Mouse (Mus musculus): ENCODE measurements around the gene Rab3gap1. TPM values are rescaled to one million over a fixed set of nuclear protein-coding genes. Genes with fewer than 3 reads are reported as not detected.
"Not testable (repeated sequence)": the region's sequence is repeated elsewhere in the genome, so short reads cannot be mapped to it uniquely, and the experiment has no call there.

The Rab3gap1 gene
- total RNA-seq, 4 experiments from 2014 or later, result 55.2 to 66.5 (median 59.5) TPM

- DNase-seq, result no peak
These were observed 64.8 kb downstream of the Rab3gap1 start for GRCm38 (mm10) chr1:127933405-127933804.

DNA sequence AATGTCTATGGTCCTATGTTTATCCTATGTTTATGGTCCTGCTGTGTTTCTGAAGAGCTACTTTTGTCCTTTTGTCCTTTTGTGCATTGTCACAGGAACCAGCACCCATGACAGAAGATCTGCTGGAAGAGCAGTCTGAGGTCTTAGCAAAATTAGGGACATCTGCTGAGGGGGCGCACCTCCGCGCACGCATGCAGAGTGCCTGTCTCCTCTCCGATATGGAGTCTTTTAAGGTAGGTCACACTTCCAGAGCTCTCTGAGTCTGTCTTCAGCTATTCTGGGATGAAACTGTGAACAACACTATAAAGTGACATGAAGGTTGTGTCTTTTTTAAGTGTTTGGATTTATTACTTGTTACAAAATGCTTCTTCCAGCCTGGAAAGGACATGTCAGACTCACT, 65.7 kb downstream of the Rab3gap1 start:
- no peak for DNase-seq

- no peak for DNase-seq
These were observed 68.7 kb downstream of the Rab3gap1 start for GRCm38 (mm10) chr1:127937277-127937676.

GRCm38 (mm10) chr1:127942231-127942630, 73.7 kb downstream of the Rab3gap1 start:
- peak; percentile 54 for DNase-seq

DNA sequence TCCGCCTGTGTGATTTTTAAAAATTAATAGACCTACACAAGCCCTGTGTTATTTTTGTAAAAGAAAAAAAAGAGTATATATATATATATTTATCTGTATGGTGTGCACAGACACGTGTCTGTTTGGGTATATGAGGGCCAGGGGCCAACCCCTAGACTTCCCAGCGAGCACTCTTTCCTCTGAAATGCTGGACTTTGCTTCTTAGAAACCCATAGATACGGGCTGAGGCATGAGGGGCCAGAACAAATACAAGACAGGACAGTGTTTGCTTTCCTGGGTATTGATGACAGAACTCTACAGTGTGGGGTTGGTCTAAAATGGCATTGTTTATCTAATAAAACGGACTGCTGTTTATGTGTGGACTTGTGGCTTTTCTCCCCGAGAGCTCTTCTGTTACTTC, 74.9 kb downstream of the Rab3gap1 start:
- DNase-seq, result no peak

DNA sequence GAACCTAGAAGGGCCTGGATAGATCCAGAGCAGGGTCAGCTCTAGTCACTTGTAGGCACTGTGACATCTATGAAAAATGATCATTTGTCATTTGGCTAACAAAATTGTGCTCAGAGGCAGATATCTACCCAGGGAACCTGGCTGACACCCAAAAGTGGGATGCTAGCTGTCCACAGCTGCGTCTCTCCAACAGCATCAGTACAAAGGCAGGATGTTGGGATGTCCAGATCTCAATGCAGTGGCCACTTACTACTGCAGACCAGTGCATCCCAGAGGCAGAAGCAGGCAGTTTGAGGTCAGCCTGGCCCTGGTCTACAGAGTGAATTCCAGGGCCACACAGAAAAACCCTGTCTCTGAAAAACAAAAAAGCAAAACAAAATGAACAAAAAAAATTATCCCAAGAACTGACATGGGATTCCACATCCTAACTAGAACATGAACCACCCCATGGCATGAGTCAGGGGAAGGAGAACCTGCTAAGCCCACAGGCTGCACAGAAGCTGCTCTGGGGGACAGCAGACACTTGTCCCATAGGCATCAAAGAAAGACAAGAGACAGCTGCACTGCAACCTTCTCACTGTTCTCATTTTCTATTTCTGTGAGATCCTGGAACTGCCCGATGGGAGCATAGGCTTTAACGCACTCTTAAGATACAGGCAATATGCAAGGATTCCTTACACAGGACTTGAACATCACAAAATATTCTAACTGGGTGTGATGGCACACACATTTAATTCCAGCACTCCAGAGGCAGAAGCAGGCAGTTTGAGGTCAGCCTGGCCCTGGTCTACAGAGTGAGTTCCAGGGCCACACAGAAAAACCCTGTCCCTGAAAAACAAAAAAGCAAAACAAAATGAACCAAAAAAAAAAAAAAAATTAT, 77.4 kb downstream of the Rab3gap1 start:
- no peak for DNase-seq

DNA sequence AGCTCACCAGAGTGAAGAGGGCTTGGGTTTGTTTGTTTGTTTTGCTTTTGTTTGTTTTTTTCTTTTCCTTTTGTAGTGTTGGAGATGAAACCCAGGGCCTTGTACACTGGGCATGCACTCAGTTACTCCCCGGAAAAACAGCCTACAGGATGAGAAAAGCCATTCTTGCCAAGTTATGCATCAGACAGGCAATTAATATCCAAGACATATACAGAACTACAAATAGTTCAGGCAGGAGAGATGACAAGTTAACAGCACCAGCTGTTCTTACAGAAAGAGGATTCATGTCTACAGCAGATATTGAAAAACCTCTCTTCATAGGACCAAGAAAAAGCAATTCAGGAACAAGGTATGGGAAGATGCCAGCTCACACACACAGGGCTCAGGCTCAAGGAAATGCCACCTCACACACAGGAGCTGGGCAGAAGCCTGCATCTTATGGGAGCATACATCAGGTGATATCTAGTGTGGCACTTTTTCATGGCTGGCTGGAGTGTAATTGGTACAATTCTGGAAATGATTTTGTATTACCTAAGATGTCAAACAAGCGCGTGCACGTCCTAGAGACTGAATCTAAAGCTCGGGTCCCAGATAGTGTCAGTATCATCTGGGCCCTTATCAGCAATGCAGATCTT, 78.2 kb downstream of the Rab3gap1 start:
- DNase-seq, result no peak

GRCm38 (mm10) chr1:127948748-127949147, 80.2 kb downstream of the Rab3gap1 start:
- DNase-seq, result no peak

- DNase-seq, result no peak
These were observed 83.7 kb downstream of the Rab3gap1 start for GRCm38 (mm10) chr1:127952276-127952675.

DNA sequence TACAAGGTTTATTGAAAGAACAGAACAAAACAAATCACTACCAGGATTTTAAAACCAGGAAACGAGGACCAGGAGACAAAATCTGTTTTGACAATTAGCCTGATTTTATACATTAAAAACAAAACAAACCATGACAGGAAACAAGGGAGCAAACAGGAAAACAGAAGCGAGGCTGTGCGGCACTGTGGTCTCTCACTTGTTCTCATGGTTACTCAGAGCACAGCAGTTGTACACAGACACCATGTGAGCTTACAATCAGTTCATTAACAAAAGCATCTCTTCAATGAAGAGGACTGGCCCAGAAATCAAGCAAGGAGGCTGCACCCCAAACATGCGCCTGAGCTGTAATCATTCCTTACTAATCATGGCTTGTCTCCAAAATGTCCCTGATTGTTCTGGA, 85.6 kb downstream of the Rab3gap1 start:
- not testable (repeated sequence) for DNase-seq

DNA sequence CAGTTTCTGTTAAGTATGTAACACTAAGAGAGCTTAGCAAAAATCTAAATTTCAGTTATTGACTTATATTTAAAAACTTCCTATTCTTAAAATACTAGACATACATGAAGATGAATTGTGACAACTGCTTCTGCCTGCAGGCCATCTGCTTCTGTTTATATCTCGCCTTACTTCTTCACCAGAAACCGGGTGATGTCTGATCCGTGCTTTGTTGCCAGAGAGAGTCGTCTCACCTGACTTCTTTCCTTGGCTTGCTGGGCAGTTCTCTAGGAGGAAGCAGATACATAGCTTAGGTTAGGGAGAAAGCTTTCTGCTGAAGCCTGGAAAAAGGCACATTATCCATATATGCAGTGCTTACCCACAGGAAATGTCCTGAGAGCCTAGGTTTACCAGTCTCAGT, 86.2 kb downstream of the Rab3gap1 start:
- no peak for DNase-seq

DNA sequence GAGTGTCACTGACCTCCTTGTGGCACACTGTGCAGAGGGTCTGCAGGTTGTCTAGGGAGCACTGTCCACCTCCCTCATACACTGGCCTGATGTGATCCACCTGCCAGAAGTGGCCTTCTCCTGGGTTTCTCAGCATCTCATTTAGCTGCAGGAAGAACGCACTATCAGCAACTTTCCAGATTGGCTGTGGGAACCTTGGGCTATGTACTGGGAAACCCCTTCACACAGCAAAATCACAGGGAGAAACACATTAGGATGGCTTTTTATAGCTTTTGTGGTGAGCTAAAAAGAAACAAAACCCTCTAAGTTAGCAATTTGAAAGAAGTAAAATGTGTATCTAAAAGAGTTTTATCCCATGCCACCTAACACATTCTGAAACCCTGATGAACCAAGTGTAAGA, 88.0 kb downstream of the Rab3gap1 start:
- no peak for DNase-seq

DNA sequence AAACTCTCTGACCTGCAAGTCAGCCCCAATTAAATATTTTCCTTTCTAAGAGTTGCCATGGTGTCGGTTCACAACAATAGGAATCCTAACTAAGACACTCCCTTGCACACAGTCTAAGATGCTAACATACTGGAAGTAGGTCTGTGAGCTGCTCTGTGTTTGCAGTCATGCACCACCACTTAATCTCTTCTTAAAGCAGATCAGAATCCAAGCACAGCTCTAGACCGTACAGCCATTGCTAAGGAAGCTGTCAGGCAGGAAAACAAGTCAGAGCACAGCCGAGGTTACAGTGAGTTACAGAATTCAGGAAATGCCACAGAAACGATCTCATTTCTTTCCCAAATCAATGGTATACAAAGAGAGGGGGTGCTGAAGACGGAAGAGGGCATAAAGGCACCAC, 90.2 kb downstream of the Rab3gap1 start:
- no peak for DNase-seq

GRCm38 (mm10) chr1:127959312-127959718, 90.7 kb downstream of the Rab3gap1 start:
- no peak for DNase-seq

- peak; percentile 43 for DNase-seq
These were observed 92.6 kb downstream of the Rab3gap1 start for GRCm38 (mm10) chr1:127961140-127961539.

DNA sequence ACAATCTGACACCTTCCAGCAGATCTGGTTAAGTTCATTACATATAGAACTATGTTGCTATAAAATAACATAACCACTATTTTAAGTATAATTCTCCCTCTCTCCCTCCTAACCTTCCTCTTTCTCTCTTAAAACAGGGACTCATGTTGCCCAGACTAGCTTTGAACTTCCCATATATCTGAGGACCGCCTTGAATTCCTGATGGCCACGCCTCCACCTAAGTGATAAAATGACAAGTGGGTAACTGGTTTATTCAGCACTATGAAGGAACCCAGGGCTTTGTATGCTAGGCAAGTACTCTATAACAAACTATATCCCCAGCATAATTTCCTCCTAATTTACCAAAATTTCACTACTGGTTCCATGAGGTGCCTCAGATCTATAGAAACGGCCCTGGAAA, 94.8 kb downstream of the Rab3gap1 start:
- DNase-seq, result no peak

- DNase-seq, result no peak
These were observed 102.3 kb downstream of the Rab3gap1 start for GRCm38 (mm10) chr1:127970870-127971269.

DNA sequence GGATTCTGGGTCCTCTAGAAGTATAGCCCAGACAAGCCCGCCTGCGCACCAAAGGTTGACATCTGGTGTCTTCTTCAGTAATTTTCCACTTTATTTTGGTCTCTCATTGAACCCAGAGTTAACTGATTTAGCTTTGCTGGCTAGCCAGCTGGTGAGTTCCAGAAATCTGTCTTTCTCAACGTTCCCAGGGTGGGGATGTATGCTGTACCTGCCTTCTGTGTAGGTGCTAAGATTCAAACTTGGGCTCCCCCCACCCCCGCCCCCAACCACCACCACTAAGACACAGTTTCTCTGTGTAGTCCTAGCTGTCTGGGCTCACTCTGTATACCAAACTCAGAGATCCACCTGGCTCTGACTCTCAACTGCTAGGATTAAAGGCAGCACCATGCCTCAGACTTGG, 105.5 kb downstream of the Rab3gap1 start:
- no peak for DNase-seq

DNA sequence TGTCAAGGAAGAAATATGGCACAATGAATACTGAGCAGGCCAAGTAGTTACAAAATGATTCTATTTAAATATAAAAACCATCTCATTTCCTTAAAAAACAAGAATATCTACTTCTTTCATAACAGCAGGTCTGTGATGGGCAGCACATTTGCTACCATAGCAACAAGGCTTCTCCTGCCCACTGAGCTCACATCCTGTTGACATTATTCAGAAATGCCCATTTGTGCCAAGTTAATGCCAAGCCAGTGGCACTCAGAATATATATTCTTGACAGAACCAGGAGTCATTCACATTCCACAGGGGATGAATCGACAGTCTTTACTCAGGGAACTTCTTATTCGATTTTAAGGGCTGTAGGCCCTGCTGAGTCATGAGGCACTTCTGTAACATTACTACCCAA, 107.1 kb downstream of the Rab3gap1 start:
- peak; percentile 47 for DNase-seq

DNA sequence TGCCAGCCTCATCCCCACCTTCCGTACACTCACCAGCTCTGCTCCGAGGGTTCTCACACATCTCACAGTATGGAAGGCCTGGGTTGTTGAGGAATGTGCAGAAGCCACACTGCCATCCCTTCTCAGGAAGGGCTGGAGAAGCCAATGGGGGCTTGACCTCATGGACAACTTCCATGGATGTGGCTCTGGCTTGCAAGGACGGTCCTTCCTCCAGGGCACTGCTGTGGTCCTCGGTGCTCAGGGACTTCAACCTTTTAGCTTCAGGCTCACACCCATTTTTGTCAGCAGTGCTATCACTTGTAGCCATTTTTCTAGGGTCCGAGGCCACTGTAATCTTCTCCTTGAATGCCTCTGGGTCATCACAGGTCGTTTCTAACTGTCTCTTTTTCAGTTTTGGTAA, 107.5 kb downstream of the Rab3gap1 start:
- DNase-seq, result no peak

DNA sequence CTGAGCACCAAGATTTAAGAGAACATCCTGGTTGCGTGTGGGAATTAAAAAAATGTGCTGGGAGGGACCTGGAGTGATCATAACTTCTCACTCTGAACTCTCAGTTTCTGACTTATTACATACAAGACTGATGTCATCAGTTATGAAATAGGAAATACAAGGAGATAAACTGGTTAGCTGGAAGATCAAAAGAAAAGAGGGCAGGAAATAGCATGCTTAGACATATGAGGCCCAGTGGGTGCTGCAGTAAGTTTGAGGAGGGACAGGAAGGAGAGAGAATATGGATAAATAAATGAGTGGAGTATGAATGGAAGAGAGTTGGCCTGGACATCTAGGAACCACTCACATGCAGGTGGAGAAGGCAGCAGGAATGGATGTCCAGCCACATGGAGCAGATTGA, 109.6 kb downstream of the Rab3gap1 start:
- no peak for DNase-seq

DNA sequence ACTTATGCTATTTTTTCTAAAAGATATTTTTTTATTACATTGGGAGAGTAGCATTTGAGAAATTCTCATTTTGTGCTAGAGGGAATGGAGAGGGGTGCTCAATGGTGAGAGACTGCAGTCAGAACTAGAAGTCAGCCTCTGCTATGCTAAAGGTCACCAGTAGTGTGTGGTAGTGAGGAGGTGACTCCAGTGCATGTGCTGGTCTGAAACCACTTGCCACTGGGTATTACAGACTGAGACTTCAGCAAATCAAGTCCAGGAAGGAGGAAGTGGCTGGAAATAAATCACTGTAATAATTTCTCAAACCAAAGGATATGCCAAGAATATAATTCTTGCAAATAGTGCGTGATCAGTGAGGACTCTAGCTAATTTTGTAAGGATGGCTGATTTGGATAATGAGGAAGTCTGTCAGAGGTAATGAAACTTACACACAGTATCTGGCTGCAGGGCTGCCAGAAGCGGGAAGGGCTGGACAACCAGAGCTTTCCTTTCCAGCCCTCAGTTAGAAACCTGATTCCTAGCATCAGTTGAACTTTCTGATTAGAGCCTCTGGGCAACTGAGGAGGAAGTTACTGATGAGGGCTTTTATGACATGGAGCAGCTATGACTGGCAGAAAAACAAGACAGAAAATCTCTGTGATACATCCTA, 112.5 kb downstream of the Rab3gap1 start:
- DNase-seq, result no peak

GRCm38 (mm10) chr1:127982268-127982667, 113.7 kb downstream of the Rab3gap1 start:
- no peak for DNase-seq

Measured in adrenal gland, adult 8-10 months (tissue).